Mouse (Mus musculus): ENCODE data around the gene Lzts3. TPM values are rescaled to one million over a fixed set of nuclear protein-coding genes. Genes with fewer than 3 reads are reported as not detected.

Lzts3 gene
- polyA plus RNA-seq, 1 experiment, result 2.4 TPM

GRCm38 (mm10) chr2:130583902-130584560, 58.6 kb downstream of the Lzts3 start:
- Histone ChIP-seq H3K27ac (ENCODE audit: insufficient read depth, low read length) (no peak overlapping the region), H3K9me3 (replicated peaks; ENCODE audit: control insufficient read depth, insufficient read depth, low read length, poor library complexity, severe bottlenecking) (no peaks in the 10 kb centered on the region), H3K4me1 (ENCODE audit: control insufficient read depth, insufficient read depth, low read length) (no peaks in the 10 kb centered on the region), H3K36me3 (ENCODE audit: control insufficient read depth, insufficient read depth, low read length, poor library complexity, severe bottlenecking) (no peaks in the 10 kb centered on the region), H3K27me3 (ENCODE audit: control insufficient read depth, insufficient read depth, low read length, poor library complexity, severe bottlenecking) (peaks cover 3% of the 10 kb centered on the region; the same call in 1 of the 2 replicates), H3K9ac (ENCODE audit: low read depth, poor library complexity, severe bottlenecking) (no peak overlapping the region), H3K4me3 (ENCODE audit: low read depth, low read length) (no peak overlapping the region)
- no peak for TF ChIP-seq POLR2A (IDR thresholded peaks at IDR 0.05; ENCODE audit: insufficient read depth, low read length)
- TF ChIP-seq EP300 (IDR thresholded peaks at IDR 0.05; ENCODE audit: insufficient read depth, low read depth, low read length), result no peak
- TF ChIP-seq CTCF (IDR thresholded peaks at IDR 0.05; ENCODE audit: low read depth, low read length), result no peak

Other genes with a start within 250 kb of the Lzts3 start
- 8.1 and 10.9 TPM in 2 replicates for gene Cpxm1, start 245.2 kb downstream of the Lzts3 start, polyA plus RNA-seq (2011; ENCODE audit: insufficient read depth, insufficient read length, low read depth, missing spikeins)
- gene Gm28372, start 237.6 kb downstream of the Lzts3 start, polyA plus RNA-seq (2011; ENCODE audit: insufficient read depth, insufficient read length, low read depth, missing spikeins), result not detected in 2 replicates
- not detected in 2 replicates for gene 1700020A23Rik, start 237.5 kb downstream of the Lzts3 start, polyA plus RNA-seq (2011; ENCODE audit: insufficient read depth, insufficient read length, low read depth, missing spikeins)
- gene Tmem239, start 236.3 kb downstream of the Lzts3 start, polyA plus RNA-seq (2011; ENCODE audit: insufficient read depth, insufficient read length, low read depth, missing spikeins), result not detected in 2 replicates
- gene Vps16, start 218.5 kb downstream of the Lzts3 start, polyA plus RNA-seq (2011; ENCODE audit: insufficient read depth, insufficient read length, low read depth, missing spikeins), result 119 and 121 TPM in 2 replicates
- gene Pced1a, start 218.1 kb downstream of the Lzts3 start, polyA plus RNA-seq (2011; ENCODE audit: insufficient read depth, insufficient read length, low read depth, missing spikeins), result 16.3 and 18.4 TPM in 2 replicates
- 72.8 and 77.6 TPM in 2 replicates for gene Ptpra, start 192.5 kb downstream of the Lzts3 start, polyA plus RNA-seq (2011; ENCODE audit: insufficient read depth, insufficient read length, low read depth, missing spikeins)
- gene Mrps26, start 79.1 kb downstream of the Lzts3 start, polyA plus RNA-seq (2011; ENCODE audit: insufficient read depth, insufficient read length, low read depth, missing spikeins), result 13.3 and 17.0 TPM in 2 replicates
- not detected in 2 replicates for gene Oxt, start 66.6 kb downstream of the Lzts3 start, polyA plus RNA-seq (2011; ENCODE audit: insufficient read depth, insufficient read length, low read depth, missing spikeins)
- not detected in 2 replicates for gene Avp, start 60.2 kb downstream of the Lzts3 start, polyA plus RNA-seq (2011; ENCODE audit: insufficient read depth, insufficient read length, low read depth, missing spikeins)
- 21.5 and 22.5 TPM in 2 replicates for gene Fastkd5, start 12.8 kb downstream of the Lzts3 start, polyA plus RNA-seq (2011; ENCODE audit: insufficient read depth, insufficient read length, low read depth, missing spikeins)
- gene Ubox5, start 12.8 kb downstream of the Lzts3 start, polyA plus RNA-seq (2011; ENCODE audit: insufficient read depth, insufficient read length, low read depth, missing spikeins), result 10.4 and 11.6 TPM in 2 replicates
- 38.9 and 39.3 TPM in 2 replicates for gene Ddrgk1, start 21.9 kb upstream of the Lzts3 start, polyA plus RNA-seq (2011; ENCODE audit: insufficient read depth, insufficient read length, low read depth, missing spikeins)
- 137 and 139 TPM in 2 replicates for gene Itpa, start 24.8 kb upstream of the Lzts3 start, polyA plus RNA-seq (2011; ENCODE audit: insufficient read depth, insufficient read length, low read depth, missing spikeins)
- 27.1 and 29.9 TPM in 2 replicates for gene Slc4a11, start 54.7 kb upstream of the Lzts3 start, polyA plus RNA-seq (2011; ENCODE audit: insufficient read depth, insufficient read length, low read depth, missing spikeins)

Data from ES-Bruce4 (cell line).